In the genomic region with DNA sequence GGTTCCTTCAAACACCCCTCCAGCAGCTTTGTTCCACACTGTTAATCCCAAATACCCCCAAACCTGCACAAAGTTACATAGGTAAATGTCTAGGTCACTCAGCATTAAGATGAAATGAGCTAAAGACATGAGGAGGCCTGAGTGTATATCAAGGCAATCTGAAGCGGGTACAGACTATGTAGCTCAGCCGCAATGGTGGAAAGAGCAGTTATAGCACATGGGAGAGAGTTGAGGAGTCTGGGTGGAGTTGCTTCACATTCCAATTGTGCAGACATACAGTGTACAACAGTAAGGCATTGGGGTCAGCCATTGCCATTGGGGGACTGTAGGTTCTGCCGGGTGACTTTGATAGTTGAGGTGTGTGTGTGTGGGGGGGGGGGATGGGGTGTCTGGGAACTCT, we compare ENCODE assay signal across 25 mouse cellular contexts.
DNase-seq lines count a peak whose midpoint lies in the region; ATAC-seq and TF ChIP-seq lines count a peak whose summit lies in the region.
"Had no signal": no experiment of that assay in that cellular context is flagged by ENCODE, and none has a peak within 500 bp of the region (broad histone marks: within the 10 kb centered on the region; RNA-seq: fewer than 3 reads in every experiment).

No protein-coding gene starts in this region.

- no peaks in the 10 kb centered on the region for H3K9me3 ChIP-seq in embryonic facial prominence, embryonic 11.5 days (replicated peaks; ENCODE audit: control insufficient read depth, low read length)
- no peaks in the 10 kb centered on the region for H3K9me3 ChIP-seq in embryonic facial prominence, embryonic 10.5 days
- H3K9me3 ChIP-seq in heart, embryonic 10.5 days = no peaks in the 10 kb centered on the region
- H3K9me3 ChIP-seq in midbrain, embryonic 13.5 days = no peaks in the 10 kb centered on the region
- no peaks in the 10 kb centered on the region for H3K9me3 ChIP-seq in midbrain, embryonic 14.5 days (ENCODE audit: control insufficient read depth, low read length)
- no peaks in the 10 kb centered on the region for H3K9me3 ChIP-seq in CH12.LX (replicated peaks; ENCODE audit: low read length)
- H3K9me3 ChIP-seq: embryonic facial prominence, embryonic 13.5 days; embryonic facial prominence, embryonic 15.5 days; forebrain, embryonic 10.5 days; forebrain, embryonic 12.5 days; forebrain, embryonic 15.5 days had no signal

- H3K4me2 ChIP-seq in embryonic facial prominence, embryonic 11.5 days (ENCODE audit: low read depth, low read length) = no peak overlapping the region
- H3K4me2 ChIP-seq in midbrain, embryonic 13.5 days (replicated peaks) = no peak overlapping the region
- no peak overlapping the region for H3K4me2 ChIP-seq in midbrain, embryonic 14.5 days (ENCODE audit: low read length)
- no peak overlapping the region for H3K4me2 ChIP-seq in CH12.LX (ENCODE audit: insufficient read depth, low read depth, poor library complexity, severe bottlenecking)
- H3K4me2 ChIP-seq: embryonic facial prominence, embryonic 13.5 days; embryonic facial prominence, embryonic 15.5 days; forebrain, embryonic 12.5 days; forebrain, embryonic 15.5 days had no signal

- peak; percentile 56; the same call in 1 of the 2 replicates for ATAC-seq in embryonic facial prominence, embryonic 11.5 days (replicated peaks; ENCODE audit: insufficient number of reproducible peaks, low FRiP score, low TSS enrichment, low read depth)
- 0 out of 2 replicates have a peak, but pooled peaks have one; percentile 45 for ATAC-seq in midbrain, embryonic 13.5 days
- ATAC-seq in midbrain, embryonic 14.5 days (ENCODE audit: low FRiP score, low TSS enrichment) = no peak
- ATAC-seq: CD4-positive, CD25-positive, alpha-beta regulatory T cell, adult 4 months; forebrain, embryonic 15.5 days had no signal

- no peak overlapping the region for H3K4me3 ChIP-seq in embryonic facial prominence, embryonic 11.5 days (ENCODE audit: low read depth, low read length)
- no peak overlapping the region for H3K4me3 ChIP-seq in embryonic facial prominence, embryonic 10.5 days
- no peak overlapping the region for H3K4me3 ChIP-seq in heart, embryonic 10.5 days
- H3K4me3 ChIP-seq in midbrain, embryonic 13.5 days (replicated peaks) = no peak overlapping the region
- H3K4me3 ChIP-seq in midbrain, embryonic 14.5 days (replicated peaks; ENCODE audit: low read depth, low read length) = no peak overlapping the region
- H3K4me3 ChIP-seq in CH12.LX (replicated peaks in 1 of 3; ENCODE audit: low read depth in 2 of 3, low read length in 2 of 3, poor library complexity in 1 of 3) = no peak overlapping the region
- H3K4me3 ChIP-seq: embryonic facial prominence, embryonic 13.5 days; embryonic facial prominence, embryonic 15.5 days; erythroblast, embryonic 14.5 days; forebrain, embryonic 10.5 days; forebrain, embryonic 12.5 days; forebrain, embryonic 15.5 days had no signal

- dilution Hi-C loops in CH12.LX (cut with MboI; ENCODE audit: extremely low pct_ligation_motif_present, extremely low pct_unique_long_range_greater_than_20kb, low sequenced_read_pairs) = no loop called here

- TF ChIP-seq RAD21 in CH12.LX (IDR thresholded peaks at IDR 0.05; ENCODE audit: low read depth, low read length) = no peak

- no peaks in the 10 kb centered on the region for H3K27me3 ChIP-seq in embryonic facial prominence, embryonic 11.5 days (ENCODE audit: control insufficient read depth, insufficient read depth, low read length)
- no peaks in the 10 kb centered on the region for H3K27me3 ChIP-seq in embryonic facial prominence, embryonic 10.5 days (replicated peaks; ENCODE audit: low read depth, poor library complexity, severe bottlenecking)
- H3K27me3 ChIP-seq in heart, embryonic 10.5 days (ENCODE audit: insufficient read depth, poor library complexity, severe bottlenecking) = no peaks in the 10 kb centered on the region
- no peaks in the 10 kb centered on the region for H3K27me3 ChIP-seq in midbrain, embryonic 13.5 days
- no peaks in the 10 kb centered on the region for H3K27me3 ChIP-seq in midbrain, embryonic 14.5 days (ENCODE audit: control insufficient read depth, insufficient read depth, low read length)
- H3K27me3 ChIP-seq in CH12.LX (replicated peaks) = no peaks in the 10 kb centered on the region
- H3K27me3 ChIP-seq: embryonic facial prominence, embryonic 13.5 days; embryonic facial prominence, embryonic 15.5 days; forebrain, embryonic 12.5 days; forebrain, embryonic 15.5 days had no signal

- no peak for TF ChIP-seq EP300 in CH12.LX (IDR thresholded peaks at IDR 0.05; ENCODE audit: low read length)

- TF ChIP-seq POLR2A in CH12.LX (IDR thresholded peaks at IDR 0.05; ENCODE audit: low read depth, low read length) = no peak

- 94% methylated on average over 3 of the region's 3 CpGs for WGBS in embryonic facial prominence, embryonic 11.5 days
- 97% methylated on average over 3 of the region's 3 CpGs for WGBS in embryonic facial prominence, embryonic 10.5 days
- 98% methylated on average over 3 of the region's 3 CpGs for WGBS in heart, embryonic 10.5 days
- 93% methylated on average over 3 of the region's 3 CpGs for WGBS in midbrain, embryonic 13.5 days
- 100% methylated on average over 3 of the region's 3 CpGs for WGBS in midbrain, embryonic 14.5 days

- no peak overlapping the region for H3K27ac ChIP-seq in embryonic facial prominence, embryonic 11.5 days (replicated peaks; ENCODE audit: low read depth, low read length)
- H3K27ac ChIP-seq in embryonic facial prominence, embryonic 10.5 days (replicated peaks) = no peak overlapping the region
- H3K27ac ChIP-seq in heart, embryonic 10.5 days = no peak overlapping the region
- no peak overlapping the region for H3K27ac ChIP-seq in midbrain, embryonic 13.5 days
- H3K27ac ChIP-seq in midbrain, embryonic 14.5 days (replicated peaks; ENCODE audit: low read depth, low read length) = no peak overlapping the region
- no peak overlapping the region for H3K27ac ChIP-seq in CH12.LX (ENCODE audit: insufficient read depth, low read depth)
- H3K27ac ChIP-seq: embryonic facial prominence, embryonic 13.5 days; embryonic facial prominence, embryonic 15.5 days; forebrain, embryonic 10.5 days; forebrain, embryonic 12.5 days; forebrain, embryonic 15.5 days had no signal

- in situ Hi-C loops in CH12.LX (cut with MboI; ENCODE audit: low pct_ligation_motif_present, low pct_unique_long_range_greater_than_20kb, low sequenced_read_pairs) = loop anchor here (5.0 kb wide), 1 partner anchor 52 kb away; no protein-coding TSS in a partner anchor

- no peak for TF ChIP-seq CTCF in CH12.LX (conservative IDR thresholded peaks at IDR 0.05 in 1 of 2, IDR thresholded peaks at IDR 0.05 in 1 of 2; ENCODE audit: low read depth in 2 of 2, low read length in 2 of 2)

- no peaks in the 10 kb centered on the region for H3K36me3 ChIP-seq in embryonic facial prominence, embryonic 11.5 days (replicated peaks; ENCODE audit: control insufficient read depth, insufficient read depth, low read depth, low read length)
- peaks cover 38% of the 10 kb centered on the region for H3K36me3 ChIP-seq in embryonic facial prominence, embryonic 10.5 days (replicated peaks)
- peaks cover 24% of the 10 kb centered on the region for H3K36me3 ChIP-seq in heart, embryonic 10.5 days
- H3K36me3 ChIP-seq in midbrain, embryonic 13.5 days = peaks cover 29% of the 10 kb centered on the region
- H3K36me3 ChIP-seq in midbrain, embryonic 14.5 days (ENCODE audit: control insufficient read depth, insufficient read depth, low read length) = peaks cover 8% of the 10 kb centered on the region
- peaks cover 33 to 43% of the 10 kb centered on the region in 2 experiments for H3K36me3 ChIP-seq in CH12.LX (replicated peaks in 1 of 2; ENCODE audit: control insufficient read depth in 1 of 2, insufficient read depth in 1 of 2, low read length in 1 of 2)

- no peak overlapping the region for H3K9ac ChIP-seq in embryonic facial prominence, embryonic 11.5 days (replicated peaks; ENCODE audit: low read length)
- no peak overlapping the region for H3K9ac ChIP-seq in midbrain, embryonic 13.5 days (replicated peaks)
- H3K9ac ChIP-seq in midbrain, embryonic 14.5 days (replicated peaks; ENCODE audit: low read length) = no peak overlapping the region
- H3K9ac ChIP-seq in CH12.LX (ENCODE audit: insufficient read depth, low read depth) = no peak overlapping the region
- H3K9ac ChIP-seq: embryonic facial prominence, embryonic 13.5 days; embryonic facial prominence, embryonic 15.5 days; forebrain, embryonic 12.5 days; forebrain, embryonic 15.5 days had no signal

- no peaks in the 10 kb centered on the region for H3K79me2 ChIP-seq in CH12.LX (replicated peaks; ENCODE audit: control insufficient read depth, extremely low read depth, insufficient read depth, poor library complexity, severe bottlenecking)

- intact Hi-C loops in heart, postnatal 36 days (cut with DNase I) = no loop called here

- DNase-seq in embryonic facial prominence, embryonic 11.5 days (ENCODE audit: low spot score) = no peak
- DNase-seq in embryonic facial prominence, embryonic 10.5 days (ENCODE audit: low spot score) = no peak
- DNase-seq in heart, embryonic 10.5 days (ENCODE audit: low spot score) = peak; percentile 63
- DNase-seq in heart, postnatal 36 days = no peak
- no peak for DNase-seq in midbrain, embryonic 14.5 days
- no peak for DNase-seq in CH12.LX (ENCODE audit: extremely low read depth)
- no peak for DNase-seq in spleen, postnatal 10 days (ENCODE audit: low spot score in 2 of 2)
- DNase-seq: adrenal gland, adult 2 months; adrenal gland, postnatal 25 days; B cell, adult 2 months; cerebellum, adult 11 months; cerebellum, adult 18-20 months; cerebellum, adult 8-10 months; cerebellum, adult 9-11 months; cerebellum, postnatal 14 days; cerebellum, postnatal 36 days; embryo, embryonic 11 days had no signal

- no peaks in the 10 kb centered on the region for H3K4me1 ChIP-seq in embryonic facial prominence, embryonic 11.5 days (ENCODE audit: control insufficient read depth, insufficient read depth, low read length)
- H3K4me1 ChIP-seq in embryonic facial prominence, embryonic 10.5 days = peaks cover 22% of the 10 kb centered on the region
- H3K4me1 ChIP-seq in heart, embryonic 10.5 days = peaks cover 39% of the 10 kb centered on the region
- no peaks in the 10 kb centered on the region for H3K4me1 ChIP-seq in midbrain, embryonic 13.5 days (replicated peaks)
- no peaks in the 10 kb centered on the region for H3K4me1 ChIP-seq in midbrain, embryonic 14.5 days (ENCODE audit: control insufficient read depth, insufficient read depth, low read length)
- peaks cover 14 to 19% of the 10 kb centered on the region in 2 experiments for H3K4me1 ChIP-seq in CH12.LX (ENCODE audit: control insufficient read depth in 1 of 2, insufficient read depth in 2 of 2)
- H3K4me1 ChIP-seq: forebrain, embryonic 12.5 days; forebrain, embryonic 15.5 days had no signal

TF ChIP-seq in CH12.LX, 34 proteins besides CTCF, POLR2A, EP300 and RAD21:
- TF ChIP-seq CHD2 (IDR thresholded peaks at IDR 0.05; ENCODE audit: low read length) (0 out of 2 replicates have a peak, but pooled peaks have one; percentile 37), POLR2AphosphoS2 (IDR thresholded peaks at IDR 0.05; ENCODE audit: low read depth, low read length) (peak; percentile 79; the same call in 1 of the 2 replicates), BHLHE40 (IDR thresholded peaks at IDR 0.05; ENCODE audit: low read depth, low read length) (no peak), MAZ (IDR thresholded peaks at IDR 0.05; ENCODE audit: low read depth, low read length) (no peak)
